Mouse (Mus musculus): ENCODE data around the gene Mrpl45. TPM values are rescaled to one million over a fixed set of nuclear protein-coding genes. Genes with fewer than 3 reads are reported as not detected.

Gene Mrpl45
- total and polyA plus RNA-seq, 3 experiments: 106 to 153 (median 124) TPM

DNA sequence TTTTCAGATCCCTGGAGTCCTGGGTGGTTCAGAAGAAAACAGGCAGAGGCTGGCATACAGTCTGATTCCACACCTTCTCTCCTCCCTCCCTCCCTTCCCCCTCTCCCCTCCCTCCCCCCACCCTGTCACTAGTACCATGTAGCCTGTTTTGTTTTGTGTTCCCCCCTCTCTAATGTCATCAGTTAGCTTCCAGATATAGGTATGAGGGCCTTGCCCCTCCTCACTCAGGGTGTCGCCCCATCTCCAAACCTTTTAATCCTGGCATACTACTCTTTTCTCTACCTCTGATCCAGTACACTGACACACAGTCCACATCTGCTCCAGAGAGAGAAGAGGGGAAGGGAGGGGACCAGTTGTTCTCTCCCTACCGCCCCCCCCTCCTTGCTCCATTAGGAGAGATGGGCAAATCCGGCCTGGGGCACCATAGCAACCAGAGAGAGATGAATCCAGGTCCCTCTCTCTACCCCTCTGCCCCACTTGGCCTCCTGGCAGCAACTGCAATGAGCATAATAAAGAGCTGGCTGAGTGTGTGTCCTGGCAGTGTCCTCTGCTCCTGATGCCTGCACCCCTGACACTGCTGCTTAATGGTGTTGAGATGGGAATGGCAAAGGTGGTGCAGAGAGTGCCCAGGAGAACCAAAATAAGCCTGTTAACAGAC is 36.6 kb downstream of the Mrpl45 start, which contains the start of gene Gpr179:
Gene Gpr179 (minus strand): TSS at position 51 of the 658 bp plus-strand sequence.
- Histone ChIP-seq H3K36me3 (replicated peaks in 1 of 2; ENCODE audit: control insufficient read depth in 1 of 2, insufficient read depth in 1 of 2, low read length in 1 of 2) (no peaks in the 10 kb centered on the region), H3K79me2 (replicated peaks; ENCODE audit: control insufficient read depth, extremely low read depth, insufficient read depth, poor library complexity, severe bottlenecking) (no peaks in the 10 kb centered on the region), H3K4me1 (ENCODE audit: control insufficient read depth in 1 of 2, insufficient read depth in 2 of 2) (no peaks in the 10 kb centered on the region; a peak in 1 of 4 replicates), H3K27me3 (replicated peaks) (peaks cover 60% of the 10 kb centered on the region), H3K9me3 (replicated peaks; ENCODE audit: low read length) (peaks cover 7% of the 10 kb centered on the region), H3K27ac (ENCODE audit: insufficient read depth, low read depth) (no peak within 1 kb of the TSS), H3K9ac (ENCODE audit: insufficient read depth, low read depth) (no peak within 1 kb of the TSS), H3K4me3 (replicated peaks in 1 of 3; ENCODE audit: low read depth in 2 of 3, low read length in 2 of 3, poor library complexity in 1 of 3) (no peak within 1 kb of the TSS), H3K4me2 (ENCODE audit: insufficient read depth, low read depth, poor library complexity, severe bottlenecking) (no peak within 1 kb of the TSS)
- TF ChIP-seq ZNF384 (IDR thresholded peaks at IDR 0.05; ENCODE audit: low read depth, low read length): no peak
- no peak for TF ChIP-seq ETS1 (conservative IDR thresholded peaks at IDR 0.05; ENCODE audit: low read depth, low read length)
- TF ChIP-seq GABPA (IDR thresholded peaks at IDR 0.05; ENCODE audit: insufficient replicate concordance, low read depth, low read length): no peak
- TF ChIP-seq PAX5 (IDR thresholded peaks at IDR 0.05; ENCODE audit: low read length): no peak
- TF ChIP-seq JUND (conservative IDR thresholded peaks at IDR 0.05; ENCODE audit: low read depth, low read length): no peak
- no peak for TF ChIP-seq CHD1 (IDR thresholded peaks at IDR 0.05; ENCODE audit: low read depth, low read length)
- TF ChIP-seq TBP (conservative IDR thresholded peaks at IDR 0.05; ENCODE audit: low read depth, low read length): no peak
- no peak for TF ChIP-seq POLR2AphosphoS2 (IDR thresholded peaks at IDR 0.05; ENCODE audit: low read depth, low read length)
- TF ChIP-seq BHLHE40 (IDR thresholded peaks at IDR 0.05; ENCODE audit: low read depth, low read length): no peak
- TF ChIP-seq ELF1 (IDR thresholded peaks at IDR 0.05; ENCODE audit: low read depth, low read length): no peak
- no peak for TF ChIP-seq KAT2A (IDR thresholded peaks at IDR 0.05; ENCODE audit: insufficient replicate concordance, low read length)
- TF ChIP-seq ZC3H11A (IDR thresholded peaks at IDR 0.05; ENCODE audit: low read depth, low read length): no peak
- TF ChIP-seq MAZ (IDR thresholded peaks at IDR 0.05; ENCODE audit: low read depth, low read length): no peak
- TF ChIP-seq MXI1 (IDR thresholded peaks at IDR 0.05; ENCODE audit: low read depth, low read length): no peak
- in situ Hi-C loops (cut with MboI; ENCODE audit: low pct_ligation_motif_present, low pct_unique_long_range_greater_than_20kb, low sequenced_read_pairs): no loop called here
- dilution Hi-C loops (cut with MboI; ENCODE audit: extremely low pct_ligation_motif_present, extremely low pct_unique_long_range_greater_than_20kb, low sequenced_read_pairs): no loop called here
- DNase-seq (ENCODE audit: extremely low read depth): no peak

DNA sequence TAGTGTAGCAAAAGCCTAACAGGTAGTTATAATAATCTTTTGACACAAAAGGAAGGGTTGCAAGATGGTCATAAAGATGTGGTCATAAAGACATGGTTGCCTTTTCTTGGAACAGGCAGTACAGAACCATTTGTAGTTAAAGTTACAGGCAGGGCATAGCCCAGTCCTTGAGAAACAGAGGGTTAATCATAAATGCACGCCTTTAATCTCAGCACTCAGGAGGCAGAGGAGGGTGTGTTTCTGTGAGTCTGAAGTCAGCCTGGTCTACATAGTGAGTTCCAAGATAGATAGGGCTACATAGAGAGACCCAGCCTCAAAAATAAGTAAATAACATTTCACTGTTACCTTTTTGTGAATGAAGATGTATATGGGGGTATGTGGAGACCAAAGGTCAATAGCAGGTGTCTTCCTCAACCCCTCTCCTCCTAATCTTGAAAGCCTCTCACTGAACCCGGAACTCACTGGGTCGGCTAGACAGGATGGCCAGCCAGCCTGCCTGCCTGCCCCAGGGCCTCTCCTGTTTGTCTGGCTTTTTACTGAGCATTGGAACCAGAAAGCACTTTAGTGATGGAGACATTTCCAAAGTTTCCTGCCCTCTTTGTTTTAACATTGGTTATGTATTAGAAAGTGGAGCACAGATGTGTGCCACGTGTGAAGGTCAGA is 37.5 kb downstream of the Mrpl45 start:
- H3K4me2 ChIP-seq (ENCODE audit: insufficient read depth, low read depth, poor library complexity, severe bottlenecking): no peak overlapping the region
- H3K4me1 ChIP-seq (ENCODE audit: control insufficient read depth in 1 of 2, insufficient read depth in 2 of 2): no peaks in the 10 kb centered on the region; a peak in 2 of 4 replicates
- no peaks in the 10 kb centered on the region for H3K36me3 ChIP-seq (replicated peaks in 1 of 2; ENCODE audit: control insufficient read depth in 1 of 2, insufficient read depth in 1 of 2, low read length in 1 of 2)
- TF ChIP-seq MAZ (IDR thresholded peaks at IDR 0.05; ENCODE audit: low read depth, low read length) (no peak), UBTF (IDR thresholded peaks at IDR 0.05; ENCODE audit: low read depth, low read length) (no peak), POLR2AphosphoS2 (IDR thresholded peaks at IDR 0.05; ENCODE audit: low read depth, low read length) (no peak), TCF12 (IDR thresholded peaks at IDR 0.05; ENCODE audit: low read depth, low read length) (no peak), RCOR1 (conservative IDR thresholded peaks at IDR 0.05; ENCODE audit: low read depth, low read length) (no peak), E2F4 (IDR thresholded peaks at IDR 0.05; ENCODE audit: insufficient replicate concordance, low read depth, low read length) (no peak), HCFC1 (IDR thresholded peaks at IDR 0.05; ENCODE audit: low read depth, low read length) (no peak), GABPA (IDR thresholded peaks at IDR 0.05; ENCODE audit: insufficient replicate concordance, low read depth, low read length) (no peak), JUND (conservative IDR thresholded peaks at IDR 0.05; ENCODE audit: low read depth, low read length) (no peak), EP300 (IDR thresholded peaks at IDR 0.05; ENCODE audit: low read length) (no peak), BHLHE40 (IDR thresholded peaks at IDR 0.05; ENCODE audit: low read depth, low read length) (no peak), JUN (IDR thresholded peaks at IDR 0.05; ENCODE audit: insufficient read depth, low read depth, low read length) (no peak), ELF1 (IDR thresholded peaks at IDR 0.05; ENCODE audit: low read depth, low read length) (no peak), ZMIZ1 (IDR thresholded peaks at IDR 0.05; ENCODE audit: low read depth, low read length) (no peak), MAX (IDR thresholded peaks at IDR 0.05; ENCODE audit: low read length) (no peak), TBP (conservative IDR thresholded peaks at IDR 0.05; ENCODE audit: low read depth, low read length) (no peak), NRF1 (IDR thresholded peaks at IDR 0.05; ENCODE audit: low read depth, low read length) (no peak)
- H3K79me2 ChIP-seq (replicated peaks; ENCODE audit: control insufficient read depth, extremely low read depth, insufficient read depth, poor library complexity, severe bottlenecking): no peaks in the 10 kb centered on the region
- peaks cover 54% of the 10 kb centered on the region for H3K27me3 ChIP-seq (replicated peaks)
- dilution Hi-C loops (cut with MboI; ENCODE audit: extremely low pct_ligation_motif_present, extremely low pct_unique_long_range_greater_than_20kb, low sequenced_read_pairs): no loop called here
- H3K27ac ChIP-seq (ENCODE audit: insufficient read depth, low read depth): no peak overlapping the region
- H3K9me3 ChIP-seq (replicated peaks; ENCODE audit: low read length): peaks cover 7% of the 10 kb centered on the region
- no peak overlapping the region for H3K4me3 ChIP-seq (replicated peaks in 1 of 3; ENCODE audit: low read depth in 2 of 3, low read length in 2 of 3, poor library complexity in 1 of 3)
- no peak for DNase-seq (ENCODE audit: extremely low read depth)
- in situ Hi-C loops (cut with MboI; ENCODE audit: low pct_ligation_motif_present, low pct_unique_long_range_greater_than_20kb, low sequenced_read_pairs): no loop called here
- H3K9ac ChIP-seq (ENCODE audit: insufficient read depth, low read depth): no peak overlapping the region
